Mouse (Mus musculus) heart, postnatal 10 days (tissue): ENCODE data around the gene Inpp4b. TPM values are rescaled to one million over a fixed set of nuclear protein-coding genes. Genes with fewer than 3 reads are reported as not detected.
"Not testable (repeated sequence)": the region's sequence is repeated elsewhere in the genome, so short reads cannot be mapped to it uniquely, and the experiment has no call there.

Experiments
- DNase-seq, 2 experiments: peaks; one replicate each; pipeline ENCODE4 v3.0.0; 2021
- intact Hi-C: fragments of 180-260 bp; cut with DNase I; formaldehyde crosslinking; loops from one replicate; pipeline ENCODE4 v1.15.1; 2025
- total RNA-seq, 2 experiments: library from RNA; stranded (reverse); gene quantifications; 2 replicates each; pipeline ENCODE4 v1.2.3; 2021

The Inpp4b gene
- total RNA-seq, 2 experiments from 2014 or later: 41.8 to 44.4 TPM

GRCm38 (mm10) chr8:81867020-81867419 is 524.7 kb downstream of the Inpp4b start:
- intact Hi-C loops: no loop called here

GRCm38 (mm10) chr8:81870466-81870865 is 528.1 kb downstream of the Inpp4b start:
- DNase-seq: no peak
- intact Hi-C loops: no loop called here

More at GRCm38 (mm10) chr8:81867020-81867419, 524.7 kb downstream of the Inpp4b start:
- DNase-seq: no peak

GRCm38 (mm10) chr8:81880071-81880470 is 537.7 kb downstream of the Inpp4b start:
- no peak for DNase-seq
- intact Hi-C loops: no loop called here

GRCm38 (mm10) chr8:81884195-81884594 is 541.8 kb downstream of the Inpp4b start:
- DNase-seq: no peak
- intact Hi-C loops: no loop called here

GRCm38 (mm10) chr8:81888843-81889242 is 546.5 kb downstream of the Inpp4b start:
- intact Hi-C loops: no loop called here
- DNase-seq: peak; percentile 25 to 34

- intact Hi-C loops: no loop called here
- no peak for DNase-seq
Measured at GRCm38 (mm10) chr8:81893292-81893691, 550.9 kb downstream of the Inpp4b start.

- DNase-seq: no peak
- intact Hi-C loops: no loop called here
Measured at GRCm38 (mm10) chr8:81946812-81947211, 604.5 kb downstream of the Inpp4b start.

GRCm38 (mm10) chr8:81953101-81953500 is 610.7 kb downstream of the Inpp4b start:
- intact Hi-C loops: no loop called here
- DNase-seq: peak; percentile 8 to 17

GRCm38 (mm10) chr8:81985128-81985665 is 642.8 kb downstream of the Inpp4b start:
- no peak for DNase-seq
- intact Hi-C loops: no loop called here

- intact Hi-C loops: no loop called here
- DNase-seq: no peak
Measured at GRCm38 (mm10) chr8:81992966-81993365, 650.6 kb downstream of the Inpp4b start.

GRCm38 (mm10) chr8:81996239-81996638 is 653.9 kb downstream of the Inpp4b start:
- intact Hi-C loops: no loop called here
- no peak for DNase-seq

- intact Hi-C loops: no loop called here
- no peak for DNase-seq
Measured at GRCm38 (mm10) chr8:81996823-81997222, 654.5 kb downstream of the Inpp4b start.

GRCm38 (mm10) chr8:82004158-82004557 is 661.8 kb downstream of the Inpp4b start:
- DNase-seq: no peak
- intact Hi-C loops: no loop called here

GRCm38 (mm10) chr8:82005466-82005865 is 663.1 kb downstream of the Inpp4b start:
- intact Hi-C loops: no loop called here
- no peak for DNase-seq

GRCm38 (mm10) chr8:82017792-82018191 is 675.4 kb downstream of the Inpp4b start:
- DNase-seq: no peak
- intact Hi-C loops: no loop called here

GRCm38 (mm10) chr8:82027401-82027800 is 685.0 kb downstream of the Inpp4b start:
- intact Hi-C loops: loop anchor here (5.0 kb wide), 3 partner anchors 210 to 715 kb away; no protein-coding TSS in a partner anchor
- peak; percentile 10 to 14 for DNase-seq

GRCm38 (mm10) chr8:82028896-82029295 is 686.5 kb downstream of the Inpp4b start:
- intact Hi-C loops: loop anchor here (1.0 to 5.0 kb wide), 4 partner anchors 212 to 713 kb away; no protein-coding TSS in a partner anchor
- DNase-seq: peak; percentile 36 to 47

GRCm38 (mm10) chr8:82032035-82032434 is 689.7 kb downstream of the Inpp4b start:
- not testable (repeated sequence) for DNase-seq
- intact Hi-C loops: loop anchor here (5.0 kb wide), 1 partner anchor 655 kb away; no protein-coding TSS in a partner anchor

- intact Hi-C loops: no loop called here
- DNase-seq: no peak
Measured at GRCm38 (mm10) chr8:82054030-82054429, 711.7 kb downstream of the Inpp4b start.

GRCm38 (mm10) chr8:82067619-82068018 is 725.3 kb downstream of the Inpp4b start:
- DNase-seq: no peak
- intact Hi-C loops: no loop called here

GRCm38 (mm10) chr8:82079267-82079666 is 736.9 kb downstream of the Inpp4b start:
- DNase-seq: no peak
- intact Hi-C loops: no loop called here

- peak; percentile 2 to 5 for DNase-seq
- intact Hi-C loops: not testable (repeated sequence)
Measured at GRCm38 (mm10) chr8:82086631-82087030, 744.3 kb downstream of the Inpp4b start.

- intact Hi-C loops: no loop called here
- no peak for DNase-seq
Measured at GRCm38 (mm10) chr8:82090901-82091300, 748.5 kb downstream of the Inpp4b start.
